Mouse (Mus musculus): Measurements from ENCODE around the gene Frmd4a. TPM values are rescaled to one million over a fixed set of nuclear protein-coding genes. Genes with fewer than 3 reads are reported as not detected.
"Not testable (repeated sequence)": the region's sequence is repeated elsewhere in the genome, so short reads cannot be mapped to it uniquely, and the experiment has no call there.

Frmd4a gene
- polyA plus RNA-seq, 1 experiment from 2014 or later: 48.1 TPM

DNA sequence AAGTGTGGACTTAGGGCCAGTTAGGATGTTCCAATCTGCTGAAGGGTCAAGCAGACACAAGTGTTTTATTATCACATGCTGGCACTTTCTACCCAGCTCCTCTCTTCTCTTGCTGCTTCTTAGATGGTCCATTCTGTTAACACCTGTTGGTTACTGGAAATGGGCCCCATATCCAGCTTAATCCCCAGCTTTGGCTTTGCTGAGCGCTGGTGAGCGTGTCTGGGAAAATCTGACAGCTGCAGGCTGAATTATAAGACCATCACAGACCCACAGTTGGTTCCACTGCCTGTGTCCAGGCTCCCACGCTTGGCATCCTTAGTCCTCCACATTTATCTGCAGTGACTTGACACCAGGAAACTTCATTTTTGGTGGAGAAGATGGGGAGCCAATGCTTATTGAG lies 589.0 kb downstream of the Frmd4a start:
- ATAC-seq: no peak
- Histone ChIP-seq H3K9me3 (ENCODE audit: control insufficient read depth, low read length) (no peaks in the 10 kb centered on the region), H3K4me2 (ENCODE audit: low read length) (no peak overlapping the region), H3K4me1 (ENCODE audit: control insufficient read depth, insufficient read depth, low read depth, low read length) (0 out of 2 replicates have a peak, but pooled peaks cover 1% of the 10 kb centered on the region), H3K27ac (ENCODE audit: low read depth, low read length) (no peak overlapping the region), H3K4me3 (ENCODE audit: low read length) (no peak overlapping the region), H3K9ac (ENCODE audit: low read depth, low read length) (no peak overlapping the region), H3K27me3 (replicated peaks; ENCODE audit: control insufficient read depth, insufficient read depth, low read length) (no peaks in the 10 kb centered on the region), H3K36me3 (ENCODE audit: control insufficient read depth, insufficient read depth, low read length) (peaks cover 38% of the 10 kb centered on the region)
- 87% methylated on average over 3 of the region's 3 CpGs for WGBS

DNA sequence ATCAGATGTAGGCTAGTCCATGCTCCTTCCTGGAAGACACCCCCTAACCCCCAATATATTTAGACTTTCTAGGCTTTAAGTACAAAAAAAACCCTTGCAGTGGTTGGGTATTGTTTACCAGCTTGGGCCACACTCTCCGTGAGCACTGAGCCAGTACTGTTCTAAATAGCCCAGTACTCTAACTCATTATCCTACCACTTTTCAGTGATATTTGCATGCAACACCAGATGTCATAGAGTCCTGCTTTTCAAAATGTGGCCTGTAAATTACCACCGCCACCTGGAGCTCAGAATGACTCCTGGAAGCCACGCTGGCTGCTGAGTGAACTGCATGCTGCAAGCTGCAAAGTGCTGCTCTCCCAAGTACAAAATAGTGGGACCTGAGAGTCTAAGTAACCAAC lies 590.7 kb downstream of the Frmd4a start:
- WGBS: 65% methylated on average over 3 of the region's 3 CpGs
- Histone ChIP-seq H3K9ac (ENCODE audit: low read depth, low read length) (no peak overlapping the region), H3K4me2 (ENCODE audit: low read length) (no peak overlapping the region), H3K36me3 (ENCODE audit: control insufficient read depth, insufficient read depth, low read length) (peaks cover 47% of the 10 kb centered on the region), H3K27ac (ENCODE audit: low read depth, low read length) (no peak overlapping the region), H3K4me1 (ENCODE audit: control insufficient read depth, insufficient read depth, low read depth, low read length) (no peaks in the 10 kb centered on the region), H3K4me3 (ENCODE audit: low read length) (no peak overlapping the region), H3K9me3 (ENCODE audit: control insufficient read depth, low read length) (no peaks in the 10 kb centered on the region), H3K27me3 (replicated peaks; ENCODE audit: control insufficient read depth, insufficient read depth, low read length) (no peaks in the 10 kb centered on the region)
- no peak for ATAC-seq

GRCm38 (mm10) chr2:4609433-4609832 lies 591.9 kb downstream of the Frmd4a start:
- Histone ChIP-seq H3K4me2 (ENCODE audit: low read length) (no peak overlapping the region), H3K9ac (ENCODE audit: low read depth, low read length) (no peak overlapping the region), H3K27me3 (replicated peaks; ENCODE audit: control insufficient read depth, insufficient read depth, low read length) (no peaks in the 10 kb centered on the region), H3K9me3 (ENCODE audit: control insufficient read depth, low read length) (no peaks in the 10 kb centered on the region), H3K36me3 (ENCODE audit: control insufficient read depth, insufficient read depth, low read length) (peaks cover 41% of the 10 kb centered on the region), H3K4me1 (ENCODE audit: control insufficient read depth, insufficient read depth, low read depth, low read length) (no peaks in the 10 kb centered on the region), H3K27ac (ENCODE audit: low read depth, low read length) (no peak overlapping the region), H3K4me3 (ENCODE audit: low read length) (no peak overlapping the region)
- WGBS: 79% methylated on average over 10 of the region's 10 CpGs
- no peak for ATAC-seq

GRCm38 (mm10) chr2:4611295-4611694 lies 593.8 kb downstream of the Frmd4a start:
- H3K36me3 ChIP-seq (ENCODE audit: control insufficient read depth, insufficient read depth, low read length): peaks cover 41% of the 10 kb centered on the region

DNA sequence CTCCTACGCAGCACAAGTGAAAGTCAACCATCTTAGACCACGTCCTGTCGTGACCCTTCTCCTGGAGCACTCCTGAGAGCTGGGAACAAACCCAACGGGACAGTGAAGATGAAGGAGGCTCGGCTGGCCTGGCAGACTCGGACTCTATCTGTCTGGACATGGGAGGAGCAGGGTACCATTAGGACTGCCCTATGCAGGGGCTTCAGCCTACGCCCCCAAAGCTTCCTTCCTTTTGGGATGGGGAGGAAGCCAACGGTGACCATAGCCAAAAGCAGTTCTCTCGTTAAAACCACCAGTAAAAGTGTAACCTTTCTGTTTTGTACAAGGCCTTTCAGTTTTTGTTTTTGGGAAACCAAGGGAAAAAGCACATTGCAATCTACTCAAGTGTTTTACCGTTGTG lies 594.2 kb downstream of the Frmd4a start:
- no peaks in the 10 kb centered on the region for H3K27me3 ChIP-seq (replicated peaks; ENCODE audit: control insufficient read depth, insufficient read depth, low read length)
- H3K9ac ChIP-seq (ENCODE audit: low read depth, low read length): no peak overlapping the region
- H3K27ac ChIP-seq (ENCODE audit: low read depth, low read length): 0 out of 2 replicates have a peak overlapping the region, but pooled peaks have one; percentile 39
- peaks cover 41% of the 10 kb centered on the region for H3K36me3 ChIP-seq (ENCODE audit: control insufficient read depth, insufficient read depth, low read length)
- 94% methylated on average over 10 of the region's 10 CpGs for WGBS
- ATAC-seq: no peak
- no peaks in the 10 kb centered on the region for H3K9me3 ChIP-seq (ENCODE audit: control insufficient read depth, low read length)
- H3K4me3 ChIP-seq (ENCODE audit: low read length): no peak overlapping the region
- H3K4me2 ChIP-seq (ENCODE audit: low read length): no peak overlapping the region
- no peaks in the 10 kb centered on the region for H3K4me1 ChIP-seq (ENCODE audit: control insufficient read depth, insufficient read depth, low read depth, low read length)

More at GRCm38 (mm10) chr2:4611295-4611694, 593.8 kb downstream of the Frmd4a start:
- 91% methylated on average over 6 of the region's 6 CpGs for WGBS
- no peak overlapping the region for H3K27ac ChIP-seq (ENCODE audit: low read depth, low read length)
- no peak overlapping the region for H3K9ac ChIP-seq (ENCODE audit: low read depth, low read length)
- no peak overlapping the region for H3K4me2 ChIP-seq (ENCODE audit: low read length)
- no peak for ATAC-seq
- H3K4me1 ChIP-seq (ENCODE audit: control insufficient read depth, insufficient read depth, low read depth, low read length): no peaks in the 10 kb centered on the region
- H3K4me3 ChIP-seq (ENCODE audit: low read length): no peak overlapping the region
- no peaks in the 10 kb centered on the region for H3K9me3 ChIP-seq (ENCODE audit: control insufficient read depth, low read length)
- no peaks in the 10 kb centered on the region for H3K27me3 ChIP-seq (replicated peaks; ENCODE audit: control insufficient read depth, insufficient read depth, low read length)

GRCm38 (mm10) chr2:4614276-4614929 lies 596.9 kb downstream of the Frmd4a start:
- H3K4me3 ChIP-seq (ENCODE audit: low read length); H3K4me1 ChIP-seq (ENCODE audit: control insufficient read depth, insufficient read depth, low read depth, low read length); H3K9ac ChIP-seq (ENCODE audit: low read depth, low read length); H3K27ac ChIP-seq (ENCODE audit: low read depth, low read length); H3K27me3 ChIP-seq (replicated peaks; ENCODE audit: control insufficient read depth, insufficient read depth, low read length); H3K9me3 ChIP-seq (ENCODE audit: control insufficient read depth, low read length); H3K4me2 ChIP-seq (ENCODE audit: low read length): not testable (repeated sequence)
- 53% methylated on average over 6 of the region's 6 CpGs for WGBS
- H3K36me3 ChIP-seq (ENCODE audit: control insufficient read depth, insufficient read depth, low read length): peaks cover 31% of the 10 kb centered on the region
- ATAC-seq: peak; percentile 35; the same call in 1 of the 2 replicates

DNA sequence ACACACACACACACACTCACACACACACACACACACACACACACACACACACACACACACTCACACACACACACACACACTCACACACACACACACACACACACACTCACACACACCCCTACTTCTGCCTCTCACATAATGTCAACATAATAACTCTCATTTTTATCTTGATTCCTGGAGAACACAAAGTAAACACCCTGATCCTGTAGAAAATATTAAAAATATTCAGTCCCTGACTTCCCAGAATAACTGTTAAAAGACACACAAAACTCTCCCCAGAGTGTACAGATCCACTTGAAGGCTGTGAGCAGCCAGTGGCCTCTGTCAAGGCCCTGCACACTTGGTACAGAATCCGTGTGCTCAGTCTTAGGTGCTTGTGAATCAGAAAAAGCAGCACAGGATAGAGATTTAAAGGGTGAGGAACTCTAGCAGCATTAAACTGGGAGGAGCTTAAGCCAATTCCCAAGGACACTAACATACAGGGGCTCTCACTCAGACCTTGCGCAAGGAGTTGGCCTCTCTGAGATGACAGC lies 597.6 kb downstream of the Frmd4a start:
- Histone ChIP-seq H3K4me3 (ENCODE audit: low read length) (no peak overlapping the region), H3K27me3 (replicated peaks; ENCODE audit: control insufficient read depth, insufficient read depth, low read length) (no peaks in the 10 kb centered on the region), H3K9me3 (ENCODE audit: control insufficient read depth, low read length) (no peaks in the 10 kb centered on the region), H3K4me1 (ENCODE audit: control insufficient read depth, insufficient read depth, low read depth, low read length) (no peaks in the 10 kb centered on the region), H3K4me2 (ENCODE audit: low read length) (no peak overlapping the region), H3K9ac (ENCODE audit: low read depth, low read length) (no peak overlapping the region), H3K36me3 (ENCODE audit: control insufficient read depth, insufficient read depth, low read length) (peaks cover 31% of the 10 kb centered on the region), H3K27ac (ENCODE audit: low read depth, low read length) (no peak overlapping the region)
- 93% methylated on average over 2 of the region's 2 CpGs for WGBS
- ATAC-seq: no peak

DNA sequence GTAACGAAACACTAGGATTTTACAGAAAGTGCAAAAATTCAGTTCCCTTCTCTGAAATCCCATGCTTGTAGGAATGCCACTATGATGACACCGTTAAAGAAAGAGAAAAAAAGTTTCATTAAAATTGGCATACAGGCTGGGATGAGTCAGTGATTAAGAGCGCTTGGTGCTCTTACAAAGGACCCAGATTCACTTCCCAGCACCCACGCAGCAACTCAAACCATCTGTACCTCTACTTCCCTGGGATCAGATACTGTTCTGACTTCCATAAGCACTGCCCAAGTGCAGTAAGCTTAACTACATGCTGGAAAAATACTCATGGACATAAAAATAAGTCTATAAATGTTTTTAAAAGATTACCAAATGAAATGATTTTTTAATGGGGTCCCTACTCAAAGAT lies 599.5 kb downstream of the Frmd4a start:
- ATAC-seq: no peak

GRCm38 (mm10) chr2:4619126-4619525 lies 601.6 kb downstream of the Frmd4a start:
- ATAC-seq; H3K36me3 ChIP-seq (ENCODE audit: control insufficient read depth, insufficient read depth, low read length); H3K4me2 ChIP-seq (ENCODE audit: low read length); H3K9ac ChIP-seq (ENCODE audit: low read depth, low read length); H3K4me3 ChIP-seq (ENCODE audit: low read length); H3K9me3 ChIP-seq (ENCODE audit: control insufficient read depth, low read length); H3K27ac ChIP-seq (ENCODE audit: low read depth, low read length); H3K4me1 ChIP-seq (ENCODE audit: control insufficient read depth, insufficient read depth, low read depth, low read length); H3K27me3 ChIP-seq (replicated peaks; ENCODE audit: control insufficient read depth, insufficient read depth, low read length): not testable (repeated sequence)

More for the DNA sequence above, 599.5 kb downstream of the Frmd4a start:
- H3K27ac ChIP-seq (ENCODE audit: low read depth, low read length): no peak overlapping the region
- no peak overlapping the region for H3K9ac ChIP-seq (ENCODE audit: low read depth, low read length)
- no peaks in the 10 kb centered on the region for H3K9me3 ChIP-seq (ENCODE audit: control insufficient read depth, low read length)
- no peak overlapping the region for H3K4me2 ChIP-seq (ENCODE audit: low read length)
- peaks cover 14% of the 10 kb centered on the region for H3K36me3 ChIP-seq (ENCODE audit: control insufficient read depth, insufficient read depth, low read length)
- no peaks in the 10 kb centered on the region for H3K4me1 ChIP-seq (ENCODE audit: control insufficient read depth, insufficient read depth, low read depth, low read length)
- no peak overlapping the region for H3K4me3 ChIP-seq (ENCODE audit: low read length)
- 91% methylated on average over 4 of the region's 4 CpGs for WGBS
- no peaks in the 10 kb centered on the region for H3K27me3 ChIP-seq (replicated peaks; ENCODE audit: control insufficient read depth, insufficient read depth, low read length)
